Mouse (Mus musculus) ovary, adult 10 weeks (tissue): Measurements from ENCODE around the gene Bag3. TPM values are rescaled to one million over a fixed set of nuclear protein-coding genes. Genes with fewer than 3 reads are reported as not detected.

Source experiments
- polyA plus RNA-seq: library from polyadenylated mRNA; stranded (reverse); fragments of 350-450 nt; fragmentation: Illumina TruSeq; extraction: RNeasy Lipid Tissue Mini Kit (QIAGEN cat#74804); gene quantifications from one replicate; pipeline ENCODE4 v1.2.3, GENCODE M21; 2014

Bag3 gene
- polyA plus RNA-seq: 24.3 TPM

GRCm38 (mm10) chr7:128523349-128523961 lies at the start of gene Bag3:
Gene Bag3 (plus strand): TSS chr7:128523616.

Other genes with a start within 250 kb of the Bag3 start
- gene BC017158, start 225.4 kb upstream of the Bag3 start, polyA plus RNA-seq: 4.8 TPM
- 32.8 TPM for gene Rgs10, start 104.9 kb upstream of the Bag3 start, polyA plus RNA-seq
- gene Tial1, start 61.9 kb upstream of the Bag3 start, polyA plus RNA-seq: 137 TPM
- 43.8 TPM for gene Inpp5f, start 87.7 kb downstream of the Bag3 start, polyA plus RNA-seq
- gene Mcmbp, start 216.9 kb downstream of the Bag3 start, polyA plus RNA-seq: 44.7 TPM
- gene Sec23ip, start 221.3 kb downstream of the Bag3 start, polyA plus RNA-seq: 53.2 TPM